Mouse (Mus musculus): ENCODE results near the gene Gm13101.
A peak's percentile ranks its signal among the peaks of the same experiment; 100 is the strongest.
"Not testable (repeated sequence)": the region's sequence is repeated elsewhere in the genome, so short reads cannot be mapped to it uniquely, and the experiment has no call there.

Gene Gm13101

GRCm38 (mm10) chr4:143966850-143967249 lies at the start of gene Gm13101:
Gm13101 (minus strand) TSS chr4:143966950.
- not testable (repeated sequence) for DNase-seq (ENCODE audit: low spot score in 2 of 2)

GRCm38 (mm10) chr4:143994269-143994668 lies 27.5 kb upstream of the Gm13101 start, which contains the start of gene Pramef17:
Pramef17 (minus strand) TSS chr4:143994369.
- not testable (repeated sequence) for DNase-seq (ENCODE audit: low spot score in 2 of 2)

- DNase-seq (ENCODE audit: low spot score in 2 of 2), result peak; percentile 57 to 72
Observed at GRCm38 (mm10) chr4:143988126-143988525, 21.4 kb upstream of the Gm13101 start.

GRCm38 (mm10) chr4:143987475-143987941 lies 20.8 kb upstream of the Gm13101 start:
- DNase-seq (ENCODE audit: low spot score in 2 of 2), result peak; percentile 72 to 75

GRCm38 (mm10) chr4:143985733-143986132 lies 19.0 kb upstream of the Gm13101 start:
- peak; percentile 39 to 68 for DNase-seq (ENCODE audit: low spot score in 2 of 2)

GRCm38 (mm10) chr4:143985165-143985564 lies 18.4 kb upstream of the Gm13101 start:
- DNase-seq (ENCODE audit: low spot score in 2 of 2), result peak; percentile 11 to 16

GRCm38 (mm10) chr4:143983446-143983845 lies 16.7 kb upstream of the Gm13101 start:
- DNase-seq (ENCODE audit: low spot score in 2 of 2), result not testable (repeated sequence)

GRCm38 (mm10) chr4:143950916-143951315 lies 15.8 kb downstream of the Gm13101 start, which contains the start of gene Pramef25:
Pramef25 (minus strand) TSS chr4:143951016.
- not testable (repeated sequence) for DNase-seq (ENCODE audit: low spot score in 2 of 2)
